Mouse (Mus musculus) cerebellum, adult 9-10 months (tissue): ENCODE measurements around the gene Clcn5.

ENCODE experiments used
- DNase-seq: peaks from one replicate; pipeline ENCODE4 v3.0.0; 2022

The Clcn5 gene

DNA sequence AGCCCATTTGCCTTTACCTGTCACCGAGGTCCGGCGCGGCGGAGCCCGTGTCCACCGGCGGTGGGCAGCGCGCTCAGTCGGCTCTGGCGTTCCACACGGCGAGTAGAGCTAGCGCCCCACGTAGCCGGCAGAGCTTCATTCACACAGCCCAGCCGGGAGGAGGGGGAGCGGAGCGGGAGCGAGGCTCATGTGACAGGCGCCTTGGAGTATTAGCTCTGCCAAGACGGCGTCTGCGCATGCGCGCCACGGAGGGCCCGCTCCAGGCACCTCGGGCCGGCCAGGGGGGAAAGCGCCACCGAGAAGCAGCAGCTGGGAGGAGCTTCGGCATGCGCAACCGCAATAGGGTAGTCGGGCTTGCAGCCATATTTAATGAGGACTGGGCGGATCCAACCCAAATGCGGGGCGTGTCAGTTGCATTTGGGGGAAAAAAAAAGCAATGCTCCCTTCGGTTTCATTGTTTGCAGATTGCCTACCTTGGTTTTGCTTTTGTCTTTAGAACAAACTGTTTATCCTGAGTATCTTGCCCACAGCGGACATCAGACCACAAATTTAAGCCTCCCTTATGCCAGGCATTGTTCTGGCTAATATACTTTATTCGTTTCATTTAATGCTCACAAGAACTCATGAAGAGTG, at the start of gene Clcn5:
Gene Clcn5 (minus strand): TSS at position 270 of the 633 bp plus-strand sequence.
- peak; percentile 97 for DNase-seq

GRCm38 (mm10) chrX:7325455-7325854, 6.3 kb upstream of the Clcn5 start:
- DNase-seq: no peak

GRCm38 (mm10) chrX:7322288-7322687, 3.1 kb upstream of the Clcn5 start:
- peak; percentile 68 for DNase-seq

- DNase-seq: no peak
Observed at GRCm38 (mm10) chrX:7320571-7320970, 1.4 kb upstream of the Clcn5 start.

GRCm38 (mm10) chrX:7318551-7319025, 570 bp downstream of the Clcn5 start:
- no peak for DNase-seq

DNA sequence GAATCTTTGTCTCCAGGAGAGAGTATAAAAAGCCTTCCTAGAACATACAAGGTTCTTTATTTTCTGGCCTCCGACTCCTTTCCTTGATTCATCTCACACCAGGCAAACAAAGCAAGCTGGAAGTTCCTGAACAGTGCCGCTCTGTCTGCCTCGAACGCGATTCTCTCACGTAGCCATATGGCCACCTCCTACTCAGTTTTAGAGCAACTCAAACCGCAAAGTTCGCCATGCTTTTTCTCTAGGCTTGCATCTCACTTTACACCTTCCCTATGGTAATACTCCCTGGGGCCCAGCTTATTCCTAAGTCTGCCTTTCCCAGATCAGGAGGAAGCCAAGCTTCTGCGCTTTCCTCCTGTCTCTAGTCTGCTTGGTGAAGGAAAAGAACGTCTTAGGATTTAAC, 4.0 kb downstream of the Clcn5 start:
- DNase-seq: no peak

DNA sequence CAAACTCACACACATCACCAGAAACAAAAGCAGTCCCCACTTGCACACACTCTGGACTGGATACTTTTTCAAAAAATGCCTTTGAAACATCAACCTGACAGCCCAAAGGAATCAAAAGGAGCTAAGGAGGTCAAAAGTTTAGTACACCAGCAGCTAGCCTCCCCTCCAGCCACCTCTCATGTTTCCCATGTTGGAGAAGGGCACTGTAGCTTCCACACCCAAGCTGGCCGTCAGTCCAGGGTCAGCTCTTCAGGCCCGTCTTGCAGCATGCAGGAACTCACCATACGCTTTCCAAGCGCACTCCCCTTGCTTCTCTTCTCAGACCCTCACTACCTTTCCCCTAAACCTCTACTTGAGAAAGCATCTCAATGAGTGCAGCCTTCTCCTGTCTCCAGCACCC, 4.5 kb downstream of the Clcn5 start:
- DNase-seq: no peak

DNA sequence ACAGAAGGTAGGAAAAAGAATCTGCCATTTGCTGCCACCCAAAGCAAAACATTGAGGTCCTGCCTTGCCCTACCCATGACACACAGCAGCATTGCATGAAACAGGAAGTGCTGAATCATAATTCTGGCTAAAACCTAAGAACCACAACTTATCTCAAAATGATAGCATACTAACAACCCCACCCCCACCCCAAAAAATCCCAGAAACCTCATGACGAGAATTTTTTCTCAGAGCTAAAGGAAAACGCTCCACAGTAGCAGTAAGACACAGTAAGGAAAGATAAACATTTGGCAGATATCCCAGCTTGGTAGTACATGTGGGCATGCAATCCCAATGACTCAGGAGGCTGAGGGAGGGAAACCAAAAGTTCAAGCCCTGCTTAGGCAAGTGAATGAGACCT, 10.9 kb downstream of the Clcn5 start:
- DNase-seq: no peak

DNA sequence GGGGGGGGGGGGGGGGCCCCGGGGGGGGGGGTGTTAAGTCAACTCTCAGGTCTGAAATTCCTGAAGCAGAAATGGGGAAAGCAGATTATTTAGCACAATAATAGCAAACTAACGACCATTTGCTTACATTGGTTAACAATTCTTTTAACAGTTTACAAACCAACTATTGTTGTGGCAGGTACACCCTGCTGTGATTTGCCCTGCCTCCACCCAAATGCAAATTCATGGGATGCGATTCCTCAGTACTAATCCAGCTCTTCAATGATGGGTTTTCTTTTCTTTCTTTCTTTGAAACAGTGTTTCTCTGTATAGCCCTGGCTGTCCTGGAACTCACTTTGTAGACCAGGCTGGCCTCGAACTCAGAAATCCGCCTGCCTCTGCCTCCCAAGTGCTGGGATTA, 12.3 kb downstream of the Clcn5 start:
- no peak for DNase-seq

- DNase-seq: no peak
Observed at GRCm38 (mm10) chrX:7292981-7293380, 26.2 kb downstream of the Clcn5 start.

DNA sequence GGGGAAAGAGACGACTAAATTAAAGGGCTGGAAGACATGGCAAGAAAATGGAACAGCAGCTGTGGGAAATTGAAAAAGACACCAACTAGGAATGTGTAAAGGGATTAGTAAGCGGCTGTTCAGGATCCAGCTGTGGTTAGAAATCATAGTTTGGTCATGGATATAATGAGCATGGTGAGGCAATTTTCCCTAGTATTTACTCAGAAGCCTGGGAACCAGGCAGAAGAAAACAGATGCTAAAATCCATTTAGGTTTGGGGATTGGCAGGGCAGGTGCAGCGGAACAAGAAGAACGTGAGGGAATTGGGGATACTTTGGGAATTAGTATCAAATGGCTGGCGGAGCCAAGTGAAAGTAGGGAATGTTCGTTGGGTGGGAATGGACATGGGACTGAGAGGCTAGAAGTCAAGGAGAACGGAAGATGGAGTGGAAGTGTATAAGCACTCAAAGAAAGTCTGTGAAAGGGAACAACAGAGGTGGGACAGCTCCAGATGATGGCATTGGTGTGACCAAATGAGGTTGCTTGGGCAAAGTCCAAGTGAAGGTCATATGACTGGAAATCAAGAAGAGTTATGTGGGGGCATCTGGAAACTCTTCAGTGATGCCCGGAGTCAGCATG, 26.9 kb downstream of the Clcn5 start:
- DNase-seq: no peak

DNA sequence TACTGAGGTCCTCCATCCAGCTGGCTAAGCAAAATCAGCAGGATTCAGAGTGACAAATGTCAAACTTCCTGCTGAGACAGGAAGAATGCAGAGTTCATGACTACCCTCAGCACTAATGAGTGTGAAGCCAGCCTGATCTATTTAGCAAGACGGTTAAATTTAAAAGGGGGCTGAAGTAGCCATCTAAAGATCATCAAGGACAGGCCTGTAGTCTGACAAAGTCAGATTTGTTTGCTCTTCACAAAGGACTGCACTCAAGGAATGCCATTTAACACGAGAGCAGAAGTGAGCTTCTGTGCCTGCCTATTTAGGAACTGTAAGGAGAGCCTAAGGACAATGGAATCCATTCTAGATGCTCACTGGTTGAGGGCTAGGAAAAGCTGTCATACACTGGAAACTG, 30.2 kb downstream of the Clcn5 start:
- DNase-seq: no peak

- no peak for DNase-seq
Observed at GRCm38 (mm10) chrX:7287051-7287734, 32.0 kb downstream of the Clcn5 start.

DNA sequence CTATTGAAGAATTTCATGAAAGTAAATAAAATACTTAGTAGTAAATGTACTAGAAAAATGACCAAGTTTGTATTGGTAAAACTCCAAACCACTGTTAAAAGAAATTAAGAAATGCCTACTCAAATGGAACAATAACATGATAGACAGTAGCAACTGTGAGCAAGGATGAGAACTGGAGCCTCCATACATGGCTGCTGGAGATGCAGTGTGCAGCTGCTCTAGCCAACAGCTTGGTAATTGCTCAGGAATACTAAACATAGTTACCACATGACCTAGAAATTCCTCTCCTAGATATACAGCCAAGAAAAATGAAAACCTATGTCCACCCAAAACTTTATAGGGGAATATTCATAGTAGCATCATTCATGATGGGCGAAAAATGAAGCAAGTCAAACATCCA, 36.5 kb downstream of the Clcn5 start:
- no peak for DNase-seq

GRCm38 (mm10) chrX:7279722-7280121, 39.4 kb downstream of the Clcn5 start:
- DNase-seq: no peak

DNA sequence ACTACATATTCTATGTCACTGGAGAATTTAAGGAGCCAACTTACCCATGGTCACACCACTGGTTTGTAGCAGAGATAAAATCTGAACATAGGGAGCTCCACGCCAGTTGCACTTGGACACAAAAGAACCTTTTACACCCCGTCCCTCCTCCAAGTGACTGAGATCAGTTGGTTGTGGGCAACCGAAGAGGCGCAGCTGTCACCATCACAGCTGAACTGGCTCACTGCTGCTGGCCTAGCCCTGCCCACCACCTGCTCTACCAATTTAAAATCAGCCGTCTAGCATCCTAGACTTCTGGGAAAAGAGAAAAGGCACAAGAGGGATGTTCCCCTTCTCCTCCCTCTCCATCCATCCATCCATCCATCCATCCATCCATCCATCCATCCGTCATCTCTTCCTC, 42.6 kb downstream of the Clcn5 start:
- DNase-seq: no peak

DNA sequence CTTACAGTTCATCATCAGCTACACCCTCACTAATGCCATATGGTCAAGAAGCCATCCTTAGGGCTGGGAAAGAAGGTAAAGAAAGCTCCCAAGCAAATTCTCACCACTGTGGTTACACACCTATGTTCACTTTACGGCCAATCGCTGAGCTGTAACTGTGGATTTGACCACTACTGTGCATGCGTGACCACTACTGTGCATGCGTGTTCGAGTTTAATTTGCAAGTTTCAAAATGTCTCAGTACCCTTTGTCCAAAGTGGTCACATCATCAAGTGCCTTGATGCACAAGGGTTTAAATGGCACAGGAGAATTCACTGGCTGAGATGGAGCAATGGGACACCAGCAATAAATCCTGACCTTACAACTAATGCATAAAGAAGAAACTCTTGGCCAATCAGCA, 58.0 kb downstream of the Clcn5 start:
- DNase-seq: no peak

DNA sequence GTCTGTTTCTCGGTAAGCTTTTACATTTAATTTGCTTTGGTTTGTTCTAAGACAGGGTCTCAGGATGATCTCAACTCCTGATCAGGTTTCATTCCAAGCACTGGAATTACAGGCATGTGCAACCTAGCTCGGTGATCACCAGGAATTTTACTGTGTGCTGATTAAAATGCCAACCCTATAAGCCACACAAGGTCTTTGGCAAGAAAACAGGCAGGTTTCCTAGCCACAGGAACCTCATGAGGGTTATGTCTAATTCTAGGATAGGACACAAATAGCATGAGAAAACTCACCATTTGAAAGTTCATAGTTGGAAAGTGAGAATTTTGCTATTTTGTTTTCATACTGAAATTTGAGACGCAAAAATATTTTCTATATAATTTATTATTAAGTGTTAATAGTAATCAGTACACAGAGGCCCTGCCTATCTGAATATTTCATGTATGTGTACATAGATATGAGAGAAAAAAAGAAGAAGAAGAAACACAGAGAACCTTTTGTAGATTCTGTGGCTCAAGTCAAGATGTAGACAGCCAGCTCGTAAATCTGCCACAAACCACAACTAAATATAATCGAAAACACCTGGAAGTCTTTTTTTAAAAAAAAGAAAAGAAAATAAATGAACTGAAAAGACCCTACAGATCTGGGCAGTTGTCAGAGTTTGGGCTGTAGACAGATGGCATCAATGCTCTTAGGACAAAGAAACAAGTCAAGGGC, 58.6 kb downstream of the Clcn5 start:
- no peak for DNase-seq

DNA sequence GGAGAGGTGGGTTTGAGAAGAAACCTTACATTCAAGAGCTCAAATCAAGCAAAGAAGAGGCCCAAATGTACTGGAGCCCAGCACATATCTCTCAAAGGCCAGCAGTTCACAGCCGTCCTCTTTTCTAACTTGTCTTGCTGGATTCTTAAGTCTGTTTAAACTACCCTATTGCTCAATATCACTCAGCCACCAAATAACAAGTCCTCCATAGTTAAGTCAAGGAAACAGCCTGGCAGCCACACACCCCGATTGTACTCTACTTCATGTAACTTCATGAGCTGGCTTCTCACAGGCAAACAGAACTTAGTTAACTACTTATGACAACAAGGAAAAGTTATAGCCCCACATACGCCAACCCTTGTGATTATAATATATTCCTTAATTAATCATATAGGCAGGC, 59.4 kb downstream of the Clcn5 start:
- DNase-seq: no peak

- DNase-seq: no peak
Observed at GRCm38 (mm10) chrX:7256022-7256421, 63.1 kb downstream of the Clcn5 start.

DNA sequence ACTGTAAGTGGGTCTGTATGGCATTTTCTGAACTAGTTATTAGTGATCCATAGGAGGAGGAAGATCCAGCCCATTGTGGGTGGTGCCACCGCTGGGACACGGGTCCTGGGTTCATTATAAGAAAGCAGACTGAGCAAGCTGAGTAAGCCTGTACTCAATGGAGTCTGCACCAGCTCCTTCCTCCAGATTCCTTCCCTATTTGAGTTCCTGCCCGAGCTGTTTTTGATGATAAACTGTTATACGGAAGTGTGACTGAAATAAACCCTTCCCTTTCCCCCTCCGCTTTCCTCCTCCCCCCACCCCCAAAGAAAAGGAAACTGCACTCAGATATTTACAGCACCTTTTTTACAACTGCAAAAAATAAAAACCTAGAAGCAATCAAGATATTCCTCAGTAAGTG, 115.1 kb downstream of the Clcn5 start:
- no peak for DNase-seq

- DNase-seq: no peak
Observed at GRCm38 (mm10) chrX:7203535-7203934, 115.6 kb downstream of the Clcn5 start.

DNA sequence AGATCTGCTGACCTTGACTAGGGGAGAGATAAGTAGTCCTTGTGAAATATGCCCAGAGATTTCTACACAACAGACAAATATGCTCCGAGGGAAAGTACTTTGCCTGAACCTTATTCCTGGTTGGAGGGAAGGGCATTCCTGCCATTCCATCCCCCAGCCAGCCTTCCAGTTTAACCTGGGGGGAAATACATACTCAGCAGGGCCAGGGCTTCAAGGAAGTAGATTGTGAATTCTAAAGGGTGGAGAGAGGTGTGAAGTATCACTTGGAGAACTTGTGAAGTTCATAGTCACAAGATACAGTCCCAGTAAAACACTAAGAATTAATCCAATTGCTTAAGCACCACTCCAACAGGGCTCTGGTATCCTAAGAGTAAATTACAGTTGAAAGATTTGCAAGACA, 121.3 kb downstream of the Clcn5 start:
- DNase-seq: no peak

- DNase-seq: no peak
Observed at GRCm38 (mm10) chrX:7190816-7191215, 128.3 kb downstream of the Clcn5 start.
